Mouse (Mus musculus) myocyte (in vitro differentiated cells): ENCODE data around the gene Scfd2. TPM values are rescaled to one million over a fixed set of nuclear protein-coding genes. Genes with fewer than 3 reads are reported as not detected.

Source experiments
- H3K27me3 ChIP-seq: one replicate; pipeline ENCODE4 v1.6.1; 2011; ENCODE audit not compliant: control insufficient read depth, insufficient read depth, insufficient read length
- H3K36me3 ChIP-seq: one replicate; pipeline ENCODE4 v1.6.1; 2011; ENCODE audit not compliant: control insufficient read depth, insufficient read depth
- H3K4me2 ChIP-seq: one replicate; pipeline ENCODE4 v1.6.1; 2011; ENCODE audit warnings: low read depth, control low read depth
- H3K4me3 ChIP-seq: one replicate; pipeline ENCODE4 v1.5.1; 2011; ENCODE audit warnings: mild to moderate bottlenecking, control low read depth, moderate library complexity
- H3K79me2 ChIP-seq: one replicate; pipeline ENCODE4 v1.6.1; 2011; ENCODE audit not compliant: control insufficient read depth, insufficient read depth
- H3ac ChIP-seq: one replicate; pipeline ENCODE4 v1.6.1; 2011; ENCODE audit not compliant: control insufficient read depth, insufficient read length
- MAX ChIP-seq: IDR thresholded peaks from one replicate; pipeline ENCODE4 v1.6.1; 2011; ENCODE audit warnings: low read depth, mild to moderate bottlenecking, control low read depth
- MYOD1 ChIP-seq, 3 experiments: IDR thresholded peaks; one replicate each; pipeline ENCODE4 v1.6.1; 2011; ENCODE audit warnings: control low read depth in 2 of 3, low read depth in 2 of 3, mild to moderate bottlenecking in 2 of 3, moderate library complexity in 1 of 3; ENCODE audit not compliant: insufficient read length in 2 of 3, control insufficient read depth in 1 of 3
- polyA plus RNA-seq: library from polyadenylated mRNA; unstranded; fragments of >200 nt; fragmentation: generic; extraction: Trizol; gene quantifications from one replicate; pipeline ENCODE4 v1.2.1, GENCODE M21; 2012; ENCODE audit warnings: missing spikeins

The Scfd2 gene
- polyA plus RNA-seq, 1 experiment: 7.8 TPM

DNA sequence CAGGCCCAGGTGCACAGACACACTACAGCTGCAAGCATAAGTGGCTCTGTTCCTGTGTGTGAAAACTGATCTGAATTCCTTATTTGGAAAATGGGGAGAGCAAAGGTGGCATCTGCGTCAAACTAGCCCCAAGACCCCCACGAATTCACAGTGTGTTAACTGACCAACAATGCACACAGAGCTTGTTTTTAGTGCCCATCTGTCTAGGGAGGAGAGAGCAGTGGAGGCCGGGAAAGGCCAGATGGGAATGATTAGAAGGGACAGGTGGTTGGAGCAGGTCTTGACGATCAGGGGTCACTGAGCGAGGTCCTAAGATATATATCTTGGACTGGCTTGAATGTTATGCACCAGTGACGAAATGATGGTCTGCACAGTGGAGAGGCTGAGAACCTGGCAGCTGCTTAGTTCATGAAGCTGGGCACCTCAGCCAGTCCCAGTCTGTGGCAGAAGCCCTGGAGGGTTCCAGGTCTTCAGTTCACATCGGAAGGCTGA is 375.7 kb downstream of the Scfd2 start:
- peak in 1 of 3 experiments; percentile 4 for TF ChIP-seq MYOD1 (IDR thresholded peaks at IDR 0.05; ENCODE audit: control insufficient read depth in 1 of 3, insufficient read length in 2 of 3, low read depth in 2 of 3)
- no peak for TF ChIP-seq MAX
- H3ac ChIP-seq: no peak overlapping the region

More for the DNA sequence above, 375.7 kb downstream of the Scfd2 start:
- no peaks in the 10 kb centered on the region for H3K27me3 ChIP-seq
- H3K4me2 ChIP-seq: no peak overlapping the region
- no peak overlapping the region for H3K4me3 ChIP-seq
- H3K79me2 ChIP-seq: no peaks in the 10 kb centered on the region
- H3K36me3 ChIP-seq: no peaks in the 10 kb centered on the region

Other genes with a start within 250 kb of the Scfd2 start
- 35.9 TPM for gene Fip1l1, start 3.7 kb upstream of the Scfd2 start, polyA plus RNA-seq
- gene Lnx1, start 171.2 kb upstream of the Scfd2 start, polyA plus RNA-seq: 0.05 TPM